Mouse (Mus musculus) layer of hippocampus, adult 11-12 months (tissue): ENCODE results near the gene Psma3.

Experiments used
- DNase-seq: peaks from one replicate; pipeline ENCODE4 v3.0.0; 2022; ENCODE audit warnings: low spot score

The Psma3 gene

DNA sequence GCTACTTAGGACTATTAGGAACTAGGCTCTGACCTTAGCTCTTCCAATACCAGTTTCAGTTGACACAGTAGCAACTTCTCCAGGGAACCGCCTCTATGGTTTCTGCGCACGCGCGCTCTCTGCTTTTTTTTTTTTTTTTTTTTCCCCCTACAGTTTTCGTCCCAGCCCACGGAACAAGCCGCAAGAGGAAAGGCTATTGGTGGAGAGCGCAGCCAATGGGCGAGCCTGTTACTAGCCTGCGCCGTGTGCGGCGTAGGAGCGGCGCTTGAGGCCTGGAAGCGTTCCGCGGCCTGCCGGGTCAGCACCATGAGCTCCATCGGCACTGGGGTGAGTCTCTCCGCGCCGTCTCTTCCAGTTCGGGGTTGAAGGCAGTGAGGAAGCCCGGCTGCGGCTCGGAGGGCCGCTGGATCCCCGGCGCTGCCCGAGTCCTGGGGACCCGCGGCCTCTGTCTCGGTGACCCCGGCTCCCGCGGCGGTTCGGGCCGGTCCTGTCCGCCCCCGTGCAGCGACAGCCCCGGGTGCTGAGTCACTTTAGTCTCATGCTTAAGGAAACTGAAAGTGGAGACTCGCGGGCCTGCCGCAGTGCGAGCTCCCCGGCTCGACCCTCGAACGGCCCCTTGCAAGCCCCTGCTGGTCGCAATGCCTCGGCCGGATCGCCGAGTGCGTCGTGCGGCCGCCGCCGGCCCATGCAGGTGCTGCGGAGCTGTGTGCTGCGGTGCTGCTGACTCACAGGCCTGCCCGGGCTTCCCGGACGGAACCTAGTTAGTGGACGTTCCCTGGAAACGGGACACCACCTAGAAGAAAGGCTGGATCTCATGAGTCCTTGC lies at the start of gene Psma3:
Gene Psma3, plus strand, starts transcription at position 181 of the 826 bp plus-strand sequence.
- peak; percentile 91 for DNase-seq

DNA sequence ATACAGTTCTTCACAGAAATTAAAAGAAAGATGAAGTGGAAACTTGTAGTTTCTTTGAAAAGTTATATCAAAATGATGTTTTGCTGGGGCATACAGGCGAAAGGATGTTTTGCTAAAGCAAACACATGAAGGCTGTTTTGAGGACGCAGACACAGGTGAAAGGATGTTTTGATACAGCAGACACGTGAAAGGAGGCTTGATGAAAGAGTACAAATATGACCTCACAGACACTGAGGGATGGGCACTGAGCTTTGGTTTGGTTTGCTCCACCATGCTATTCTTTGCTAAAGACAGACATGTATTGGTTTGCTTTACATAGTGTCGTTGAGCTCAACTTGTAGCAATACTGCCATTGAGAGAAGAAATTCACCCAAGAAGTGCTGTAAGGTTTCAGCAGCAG lies 44.6 kb upstream of the Psma3 start:
- DNase-seq = no peak

DNA sequence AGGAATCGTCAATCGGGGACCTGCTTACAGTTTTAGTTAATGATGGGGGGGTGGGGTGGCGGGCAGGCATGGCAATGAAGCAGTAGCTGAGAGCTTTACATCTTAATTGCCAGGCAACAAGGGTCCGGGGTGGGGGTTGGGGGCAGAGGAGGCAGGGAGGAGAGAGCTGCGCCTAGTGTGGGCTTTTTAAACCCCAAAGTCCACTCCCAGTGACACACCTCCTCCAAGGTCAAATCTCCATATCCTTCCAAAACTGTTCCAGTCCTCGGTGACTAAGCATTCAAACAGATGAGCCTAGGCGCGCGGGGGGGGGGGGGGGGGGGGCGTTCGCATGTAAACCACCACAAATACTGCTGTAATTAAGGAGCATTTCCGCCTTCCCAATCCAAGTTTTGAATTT lies 37.3 kb upstream of the Psma3 start:
- DNase-seq = no peak

DNA sequence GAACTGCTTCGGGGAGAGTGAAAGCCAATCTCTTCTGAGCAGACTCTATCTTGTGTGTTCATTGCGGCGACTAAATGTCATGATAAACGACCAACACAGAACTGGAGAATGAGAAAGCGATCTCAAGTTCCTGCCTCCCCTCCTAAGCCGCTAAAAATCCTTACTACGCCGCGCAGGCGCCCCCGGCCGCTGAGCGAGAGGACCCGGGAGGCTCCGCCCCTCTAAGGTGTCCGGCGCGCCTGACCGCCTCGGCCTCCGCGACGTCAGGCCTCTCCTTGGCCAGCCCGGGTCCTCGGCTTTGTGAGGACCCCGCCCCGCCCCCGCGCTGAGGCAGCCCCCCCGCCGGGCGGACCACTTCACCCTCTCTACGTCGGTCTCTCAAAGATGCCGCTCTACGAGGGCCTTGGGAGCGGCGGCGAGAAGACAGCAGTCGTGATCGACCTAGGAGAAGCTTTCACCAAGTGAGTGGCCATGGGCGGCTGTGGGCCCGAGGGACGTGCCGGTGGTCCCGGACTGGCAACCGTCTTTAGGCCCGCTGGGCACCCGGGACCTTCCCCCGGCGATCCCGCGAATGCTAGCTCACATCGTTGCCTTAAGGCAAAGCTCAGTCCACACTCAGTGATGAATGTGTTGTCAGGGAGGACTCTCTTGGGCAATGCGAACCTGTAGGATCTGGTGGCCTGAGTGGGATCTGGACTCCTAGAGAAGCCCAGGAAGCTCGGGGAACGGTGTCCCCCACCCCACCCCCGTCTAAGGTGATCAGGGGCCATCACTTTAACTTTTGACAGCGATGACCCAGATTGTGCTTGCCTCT lies 36.6 kb upstream of the Psma3 start, which contains the start of gene Actr10:
Gene Actr10, plus strand, starts transcription at position 287 of the 814 bp plus-strand sequence.
- peak; percentile 93 for DNase-seq

DNA sequence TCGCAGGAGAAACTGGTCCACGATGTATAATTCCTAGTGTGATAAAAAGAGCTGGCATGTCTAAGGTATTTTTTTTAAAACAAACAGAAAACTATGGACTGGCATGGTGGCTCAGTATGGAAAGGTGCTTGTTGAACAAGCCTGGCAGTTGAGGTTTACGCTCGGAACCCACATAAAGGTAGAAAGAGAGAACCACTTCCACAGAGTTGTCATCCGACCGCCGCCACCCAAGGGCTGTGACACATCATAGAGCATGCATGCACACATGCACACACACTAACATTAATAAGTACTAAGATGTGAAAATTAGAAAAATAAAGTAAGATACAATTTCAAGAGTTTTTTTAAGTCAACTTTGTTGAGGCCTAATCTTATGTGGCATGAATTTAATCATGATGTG lies 33.6 kb upstream of the Psma3 start:
- no peak for DNase-seq

DNA sequence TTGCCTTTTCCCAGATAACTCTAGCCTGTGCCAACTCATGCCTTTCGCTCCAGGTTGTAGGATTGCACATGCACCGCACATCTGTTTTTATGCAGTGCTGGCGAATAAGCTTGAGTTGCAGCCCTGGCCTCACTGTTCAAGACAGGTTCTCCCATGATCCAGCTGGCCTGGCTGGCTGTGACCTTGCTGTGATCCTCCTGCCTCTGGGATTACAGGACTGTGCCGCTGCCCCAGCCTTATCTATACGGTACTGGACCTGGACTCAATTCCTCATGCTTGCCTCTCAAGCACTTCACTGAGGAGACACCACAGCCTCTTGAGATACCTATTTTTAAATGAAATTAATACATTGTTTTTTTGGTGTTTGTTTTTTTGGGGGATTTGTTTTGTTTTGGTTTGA lies 30.2 kb upstream of the Psma3 start:
- DNase-seq = no peak

DNA sequence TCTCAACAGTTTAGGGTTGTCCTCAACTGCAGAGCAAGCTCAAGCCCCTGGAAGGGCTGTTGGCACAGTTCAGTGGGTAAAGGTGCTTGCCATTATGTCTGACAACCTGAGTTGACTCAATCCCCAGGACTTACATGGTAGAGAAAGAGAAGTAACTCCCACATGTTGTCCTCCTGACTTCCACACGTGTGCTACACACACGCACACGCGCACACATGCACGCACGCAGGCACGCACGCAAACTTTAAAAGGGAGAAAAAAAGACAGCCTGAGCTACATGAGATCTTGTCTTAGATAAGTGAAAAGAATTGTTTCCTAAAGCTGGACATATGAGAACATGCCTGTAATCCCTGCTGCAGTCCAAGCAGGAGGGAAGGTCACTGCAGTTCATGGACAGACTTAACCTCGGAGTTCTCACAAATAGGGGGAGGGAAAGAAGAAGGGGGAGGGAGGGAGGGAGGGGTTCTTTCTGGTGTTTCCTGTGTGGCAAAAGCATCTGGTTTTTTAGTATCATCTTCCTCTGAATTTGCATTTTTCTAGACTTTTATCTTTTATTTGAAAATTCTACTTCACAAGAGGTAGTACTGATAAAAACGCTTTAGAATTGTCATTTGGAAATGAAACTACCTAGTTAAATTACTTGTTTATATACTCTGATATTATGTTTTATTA lies 27.7 kb upstream of the Psma3 start:
- DNase-seq = no peak

DNA sequence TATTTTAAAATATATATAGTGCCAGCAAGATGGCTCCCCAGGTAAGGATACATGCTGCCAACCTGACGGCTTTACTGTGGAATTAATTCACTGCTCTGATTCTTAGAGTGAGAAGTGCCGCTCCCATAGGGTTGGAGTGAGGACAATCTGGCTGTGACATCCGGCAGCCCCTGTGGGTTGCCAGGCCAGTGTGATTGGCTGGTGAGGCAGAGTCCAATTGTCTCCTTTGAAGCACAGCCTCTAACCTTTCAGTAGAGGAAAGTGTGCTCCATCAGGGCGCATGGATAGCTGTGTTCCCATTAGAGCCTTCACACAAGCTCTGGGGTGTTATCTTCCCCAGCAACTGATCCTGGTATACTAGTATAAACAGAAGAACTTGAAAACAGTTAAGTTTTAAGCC lies 15.8 kb upstream of the Psma3 start:
- no peak for DNase-seq

DNA sequence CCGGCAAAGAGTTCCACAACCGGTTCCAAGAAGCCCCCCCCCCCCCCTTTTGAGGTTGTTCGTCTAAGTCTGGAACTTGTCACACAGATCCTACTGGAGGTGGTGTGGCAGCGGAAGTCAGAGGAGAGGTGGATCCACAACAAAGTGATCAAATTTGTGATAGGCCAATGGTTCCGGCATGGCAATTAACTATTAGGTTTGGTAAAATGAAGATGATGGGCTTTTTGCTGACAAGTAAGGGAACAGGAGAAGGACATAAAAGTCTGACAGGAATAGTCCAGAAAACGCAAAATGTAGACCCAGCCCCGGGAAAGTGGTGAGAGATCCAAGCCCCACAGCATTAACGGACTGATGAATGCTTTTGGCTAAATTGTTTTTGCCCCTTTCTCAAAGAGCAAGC lies 6.8 kb upstream of the Psma3 start:
- DNase-seq = no peak

DNA sequence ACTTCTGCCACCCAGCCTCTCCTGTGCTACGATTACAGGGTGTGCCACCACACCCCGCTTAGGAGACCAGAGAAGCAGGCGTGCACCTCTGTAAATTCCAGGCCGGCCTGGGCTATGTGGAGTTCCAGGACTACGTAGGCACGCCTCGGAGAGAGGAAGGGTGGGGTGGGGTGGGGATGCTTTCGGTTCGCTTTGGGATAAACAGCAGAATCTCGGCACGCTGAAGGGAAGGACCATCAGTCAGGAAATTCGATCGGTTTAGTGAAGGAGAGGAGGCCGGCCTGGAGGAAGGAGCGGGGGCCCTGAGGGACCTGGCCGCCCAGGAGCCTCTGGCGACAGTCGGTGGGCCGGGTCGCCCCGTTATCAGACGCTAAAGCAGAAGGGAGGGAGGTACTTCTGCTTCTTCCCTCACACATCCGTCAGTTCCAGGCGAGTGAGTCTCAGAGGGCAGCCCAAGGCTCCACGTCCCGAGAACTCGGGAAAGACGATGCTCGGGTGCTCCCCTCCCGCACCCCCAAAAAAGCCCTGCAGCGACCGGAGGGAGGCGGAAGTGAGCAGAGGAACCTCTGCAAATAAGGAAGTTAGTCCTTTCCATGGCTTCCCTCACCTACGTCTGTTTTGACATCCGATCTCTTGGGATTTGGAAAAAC lies 6.2 kb upstream of the Psma3 start:
- DNase-seq = peak; percentile 82

DNA sequence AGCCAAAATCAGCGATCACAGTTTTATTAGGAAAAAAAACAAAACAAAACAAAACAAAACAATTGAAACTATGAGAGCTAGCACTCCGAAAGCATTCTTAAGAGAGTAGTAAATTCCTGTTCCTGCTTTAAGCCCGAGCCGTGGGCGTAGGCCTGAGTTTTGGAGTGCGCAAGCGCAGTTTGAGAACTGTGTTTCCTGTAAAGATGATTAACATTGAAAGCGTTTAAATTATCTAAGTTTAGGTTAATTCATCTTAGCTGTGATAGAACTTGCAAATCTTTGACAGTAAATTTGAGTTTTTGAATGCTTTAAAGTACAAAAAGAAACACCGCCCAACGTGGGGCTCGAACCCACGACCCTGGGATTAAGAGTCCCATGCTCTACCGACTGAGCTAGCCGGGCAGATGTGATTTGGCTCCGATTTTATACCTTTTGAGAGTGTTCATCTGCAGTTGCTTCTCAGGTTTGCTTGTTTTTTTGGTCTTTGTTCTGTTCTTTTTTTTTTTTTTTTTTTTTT lies 5.6 kb upstream of the Psma3 start:
- DNase-seq = peak; percentile 92

DNA sequence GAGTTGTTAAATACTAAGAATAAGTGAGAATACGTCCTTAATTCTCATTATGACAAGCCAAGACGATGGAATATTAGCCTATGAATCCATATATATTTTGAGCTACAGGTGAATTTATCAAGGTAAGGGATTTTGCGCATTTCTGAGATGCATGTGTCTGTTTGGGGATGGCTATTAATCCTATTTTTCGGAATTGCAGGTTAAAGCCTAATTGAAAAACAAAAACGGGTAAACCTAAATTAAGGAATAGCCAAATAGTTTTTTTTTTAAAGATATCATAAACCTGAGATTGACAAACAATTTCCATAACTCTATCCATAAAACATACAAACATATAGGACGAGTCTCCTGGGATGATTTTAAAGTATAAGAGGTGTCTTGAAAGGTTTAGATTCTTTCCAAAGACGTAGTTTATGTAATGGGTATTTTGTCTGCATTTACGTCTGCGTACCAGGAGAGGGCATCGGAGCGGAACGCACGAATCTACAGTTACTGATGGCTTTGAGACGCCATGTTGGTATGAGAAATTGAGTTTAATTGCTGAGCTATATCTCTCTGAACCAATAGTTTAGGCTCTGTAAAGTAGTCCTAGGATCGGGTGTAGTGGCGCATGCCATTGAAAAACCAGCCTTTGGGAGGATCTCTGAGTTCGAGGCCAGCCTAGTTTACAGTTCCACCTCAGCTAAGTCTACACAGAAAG lies 4.8 kb upstream of the Psma3 start:
- DNase-seq = peak; percentile 59

DNA sequence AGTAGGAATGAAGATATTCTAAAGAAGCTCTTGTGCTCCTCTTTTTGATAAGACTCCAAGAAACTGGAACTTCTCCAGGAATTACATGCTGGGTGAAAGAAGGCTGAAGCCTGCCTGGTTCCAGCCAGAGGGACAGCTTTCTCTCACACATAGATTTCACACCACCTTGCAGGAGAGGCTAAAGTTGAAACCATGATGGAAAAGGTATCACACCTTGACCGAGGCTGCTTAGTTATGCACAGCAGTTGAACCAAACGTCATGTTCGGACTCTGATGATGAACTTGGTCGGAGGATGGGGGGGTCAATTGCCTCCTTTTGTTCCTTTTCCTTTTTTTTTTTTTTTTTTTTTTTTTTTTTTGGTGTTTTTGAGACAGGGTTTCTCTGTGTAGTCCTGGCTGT lies 590 bp upstream of the Psma3 start:
- DNase-seq = no peak

DNA sequence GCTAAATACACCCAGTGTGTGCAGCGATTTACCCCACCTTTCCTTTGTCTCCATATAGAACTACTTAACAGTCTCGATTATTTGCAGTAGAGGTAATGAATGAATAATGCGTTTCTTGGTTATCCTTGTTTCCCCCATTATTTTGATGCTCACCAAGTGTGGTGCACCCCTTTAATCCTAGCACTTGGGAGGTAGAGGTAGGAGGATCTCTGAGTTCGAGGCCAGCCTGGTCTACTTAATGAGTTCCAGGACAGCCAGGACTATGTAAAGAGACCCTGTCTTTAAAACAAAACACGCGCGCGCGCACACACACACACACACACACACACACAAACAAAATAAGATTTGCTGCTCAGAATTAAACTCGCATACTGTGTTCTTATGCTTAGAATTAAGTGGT lies 985 bp downstream of the Psma3 start:
- DNase-seq = no peak

DNA sequence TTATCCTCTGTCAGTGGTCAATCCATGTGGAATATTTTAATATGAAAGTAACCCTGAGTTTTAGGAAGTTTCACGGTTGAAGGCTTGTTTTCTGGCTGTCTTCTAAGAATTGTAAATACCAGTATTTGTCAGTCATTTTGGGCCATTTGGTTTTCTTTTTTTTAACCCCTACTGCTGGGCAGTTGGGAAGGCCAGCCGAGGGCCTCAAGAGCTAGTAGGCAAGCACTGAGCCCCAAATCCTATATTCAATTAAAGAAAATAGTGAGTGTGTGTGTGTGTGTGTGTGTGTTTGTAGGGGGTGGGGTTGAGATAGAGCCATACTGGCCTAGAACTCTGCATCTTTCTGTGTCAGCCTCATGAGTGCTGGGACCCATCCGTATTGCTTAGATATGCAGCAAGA lies 1.5 kb downstream of the Psma3 start:
- DNase-seq = no peak

DNA sequence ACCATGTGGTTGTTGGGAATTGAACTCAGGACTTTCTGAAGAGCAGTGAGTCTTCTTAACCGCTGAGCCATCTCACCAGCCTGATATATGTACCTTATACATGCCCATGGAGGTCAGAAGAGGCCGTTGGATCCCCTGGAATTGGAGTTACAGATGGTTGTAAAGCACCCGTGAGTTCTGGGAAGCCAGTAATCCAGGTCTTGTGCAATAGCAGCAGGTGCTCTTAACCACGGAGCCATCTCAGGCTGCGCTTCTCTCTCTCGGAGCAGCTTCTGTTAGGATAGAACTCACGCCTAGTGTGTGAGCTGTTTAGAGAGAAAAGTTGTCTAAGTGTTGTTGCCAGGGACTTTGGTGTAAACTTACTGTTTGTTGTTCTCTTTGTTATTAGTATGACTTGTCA lies 3.9 kb downstream of the Psma3 start:
- no peak for DNase-seq

DNA sequence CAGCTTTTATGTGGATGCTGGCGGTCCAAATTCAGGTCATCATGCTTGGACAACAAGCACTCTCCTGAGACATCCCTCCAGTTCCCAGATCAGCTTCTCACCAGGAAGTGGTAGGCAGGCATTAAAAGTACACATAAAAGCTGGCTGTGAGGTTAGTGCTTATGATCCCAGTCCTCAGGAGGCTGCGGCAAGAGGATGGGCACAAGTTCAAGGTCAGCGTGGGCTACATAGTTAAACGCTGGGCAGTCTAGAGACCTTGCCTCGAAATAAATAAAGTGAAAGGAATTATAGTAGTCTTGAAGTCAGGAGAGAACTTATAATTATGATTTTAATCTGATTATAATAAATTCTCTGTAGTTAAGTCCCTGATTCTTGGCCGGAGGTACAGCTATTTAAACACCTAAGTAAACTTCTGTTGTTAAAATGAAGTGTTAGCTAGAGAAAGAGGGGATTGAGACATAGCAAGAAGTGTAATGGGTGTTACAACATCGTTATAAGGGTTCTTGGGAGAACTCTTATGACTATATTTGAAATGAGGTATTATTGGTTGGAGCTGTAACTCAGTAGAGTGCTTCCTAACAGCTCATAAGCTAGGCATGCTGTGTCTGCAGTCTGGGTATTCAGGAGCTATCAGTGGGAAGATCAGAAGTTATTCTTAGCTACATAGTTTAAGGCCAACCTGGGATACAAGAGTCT lies 10.6 kb downstream of the Psma3 start:
- DNase-seq = no peak

DNA sequence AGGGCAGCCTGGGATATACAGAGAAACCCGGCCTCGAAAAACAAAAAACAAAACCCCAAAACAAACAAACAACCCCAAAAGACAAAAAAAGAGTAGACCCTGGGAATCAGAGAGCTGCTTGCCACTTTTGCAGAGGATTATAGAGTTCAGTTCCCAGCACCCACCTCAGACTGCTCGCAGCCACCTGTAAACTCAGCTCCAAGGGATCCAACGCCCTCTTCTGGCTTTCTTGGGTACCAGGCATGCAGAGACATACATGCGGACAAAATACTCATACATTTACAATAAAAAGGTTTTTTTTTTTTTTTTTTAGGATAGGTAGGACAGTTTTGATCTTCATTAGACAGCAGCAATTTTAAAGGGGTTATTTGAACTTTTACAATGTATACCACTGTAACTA lies 22.8 kb downstream of the Psma3 start:
- no peak for DNase-seq

DNA sequence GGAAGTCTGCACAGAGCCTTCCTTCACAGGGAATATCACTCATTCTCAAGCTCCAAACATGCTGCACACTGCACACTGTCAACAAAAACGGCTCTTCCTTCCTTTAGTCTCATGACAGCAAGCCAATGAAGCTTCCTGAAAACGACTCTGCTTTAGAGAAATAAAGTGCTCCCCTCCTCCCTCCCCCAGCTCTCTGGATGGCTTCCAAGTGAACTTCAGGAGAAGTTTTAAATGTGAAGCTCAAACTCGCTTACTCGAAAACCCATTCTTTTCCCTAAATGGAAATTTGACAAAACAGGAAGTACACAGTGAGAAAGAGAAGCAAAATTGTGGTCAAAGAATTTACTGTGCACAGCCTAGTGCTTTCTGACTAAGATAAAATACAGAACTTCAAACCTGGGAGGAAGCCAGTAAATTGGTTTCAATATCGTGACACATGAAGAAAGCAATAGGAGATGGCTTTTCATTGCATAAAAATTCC lies 25.0 kb downstream of the Psma3 start:
- no peak for DNase-seq

DNA sequence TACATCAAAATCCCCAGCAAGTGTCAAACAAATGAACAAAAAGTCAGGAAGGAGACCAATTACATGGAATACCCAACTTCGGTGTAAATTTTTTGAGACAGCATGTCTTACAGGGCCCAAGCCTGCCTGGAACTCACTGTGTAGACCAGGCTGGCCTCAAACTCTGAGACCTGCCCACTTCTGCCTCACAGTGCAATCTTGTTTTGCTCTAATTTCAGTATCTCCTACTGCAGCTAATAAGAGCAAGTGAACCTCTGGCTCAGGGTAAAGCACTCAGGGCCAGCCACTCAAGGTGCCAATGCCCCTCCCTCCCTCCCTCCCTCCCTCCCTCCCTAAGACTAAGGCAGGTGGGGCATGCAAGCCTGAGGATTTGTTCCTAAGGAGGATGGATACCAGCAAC lies 25.9 kb downstream of the Psma3 start:
- DNase-seq = no peak

DNA sequence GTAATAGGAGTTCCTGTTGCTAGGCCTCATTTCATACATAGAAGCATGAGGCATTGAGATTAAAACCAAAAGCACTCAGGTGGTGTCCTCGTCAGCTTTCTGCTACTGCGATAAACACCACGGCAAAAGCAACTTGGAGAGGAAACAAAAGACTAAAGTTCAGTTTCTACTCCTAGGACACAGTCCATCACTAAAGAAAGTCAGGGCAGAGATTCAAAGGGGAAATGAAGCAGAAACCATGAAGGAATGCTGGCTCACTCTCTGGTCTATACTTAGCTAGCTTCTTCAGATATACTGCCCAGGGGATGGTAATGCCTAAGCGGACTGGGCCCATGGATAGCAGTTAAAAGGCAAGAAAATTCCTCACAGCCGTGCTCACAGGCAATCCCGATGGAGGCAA lies 27.0 kb downstream of the Psma3 start:
- DNase-seq = no peak
